Mouse (Mus musculus) stomach, adult 2 months (tissue): ENCODE measurements around the gene Gm3138. TPM values are rescaled to one million over a fixed set of nuclear protein-coding genes. Genes with fewer than 3 reads are reported as not detected.

Experiments used
- polyA plus RNA-seq: library from polyadenylated mRNA; depleted of rRNA; stranded (reverse); fragments of >200 nt; gene quantifications from 2 replicates; pipeline ENCODE4 v1.2.3, GENCODE M21; 2012; rRNA removed

Gm3138 gene
- not detected in 2 replicates for polyA plus RNA-seq

DNA sequence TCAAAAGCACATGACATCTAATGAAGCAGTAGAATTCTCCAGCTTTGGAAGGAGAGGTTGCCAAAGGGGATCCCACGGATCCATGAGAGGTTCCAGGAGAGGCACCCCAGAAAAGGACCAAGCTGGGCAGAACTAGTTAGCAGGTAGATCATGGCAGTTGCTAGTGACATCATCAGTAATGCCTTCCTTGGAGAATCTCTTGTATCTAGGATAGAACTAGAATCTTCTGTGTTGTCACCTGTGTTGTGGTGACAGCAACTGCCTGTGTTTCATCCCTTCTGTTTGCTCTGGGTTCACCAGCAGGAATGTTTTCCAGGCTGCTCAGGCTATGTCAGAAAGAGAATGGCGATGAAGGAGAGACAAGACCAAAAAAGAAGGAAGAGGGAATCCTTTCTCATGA lies at the start of gene Gm3138:
Gene Gm3138 (plus strand): TSS at position 301 of the 400 bp plus-strand sequence.

Other genes starting within 250 kb of the Gm3138 start
- gene Gm5796, start 225.7 kb upstream of the Gm3138 start, polyA plus RNA-seq = 0.03 TPM in 1 of 2 replicates, not detected in the other
- gene Gm3115, start 165.5 kb upstream of the Gm3138 start, polyA plus RNA-seq = not detected in 2 replicates
- gene Gm8108, start 139.1 kb upstream of the Gm3138 start, polyA plus RNA-seq = not detected in 2 replicates
- not detected in 2 replicates for gene Gm3127, start 84.6 kb upstream of the Gm3138 start, polyA plus RNA-seq
- not detected in 2 replicates for gene Gm2974, start 67.1 kb upstream of the Gm3138 start, polyA plus RNA-seq
- gene Gm3149, start 67.7 kb downstream of the Gm3138 start, polyA plus RNA-seq = not detected in 2 replicates
- gene 2610042L04Rik, start 85.1 kb downstream of the Gm3138 start, polyA plus RNA-seq = not detected in 2 replicates
- not detected in 2 replicates for gene Gm3159, start 147.9 kb downstream of the Gm3138 start, polyA plus RNA-seq
- gene Gm3164, start 165.8 kb downstream of the Gm3138 start, polyA plus RNA-seq = not detected in 2 replicates
- not detected in 2 replicates for gene Gm3173, start 181.4 kb downstream of the Gm3138 start, polyA plus RNA-seq
- not detected in 2 replicates for gene Gm3182, start 232.1 kb downstream of the Gm3138 start, polyA plus RNA-seq